Mouse (Mus musculus): ENCODE data around the gene Xpo6.

DNA sequence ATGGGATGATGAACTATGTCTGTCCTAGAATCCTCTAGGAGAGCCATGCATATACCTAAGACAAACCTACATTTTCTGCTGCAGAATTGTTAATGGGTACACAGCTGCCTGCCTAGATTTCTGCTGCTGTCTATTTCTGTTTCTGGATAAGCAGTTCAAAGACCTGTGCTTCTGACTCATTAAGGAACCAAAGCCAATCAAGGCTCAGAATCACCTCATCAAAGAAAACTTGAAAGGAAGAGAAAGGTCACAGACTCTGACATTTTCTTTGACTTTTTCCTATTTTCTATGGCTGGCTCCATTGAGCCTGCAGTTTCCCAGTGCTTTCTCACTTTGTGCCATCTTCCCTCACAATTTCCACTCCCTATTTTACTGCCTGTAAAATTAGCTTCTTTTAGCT, 21.5 kb downstream of the Xpo6 start:
- TF ChIP-seq GATA1 (IDR thresholded peaks at IDR 0.05; ENCODE audit: borderline replicate concordance, low read length) (no peak), FLI1 (IDR thresholded peaks at IDR 0.05; ENCODE audit: low read length) (no peak)
